ENCODE assay signal across 16 mouse cellular contexts in genomic region chr6:54120889-54121288, GRCm38 (mm10).
DNase-seq lines count a peak whose midpoint lies in the region; ATAC-seq lines count a peak whose summit lies in the region.
"Had no signal": no experiment of that assay in that cellular context is flagged by ENCODE, and none has a peak within 500 bp of the region (broad histone marks: within the 10 kb centered on the region; RNA-seq: fewer than 3 reads in every experiment).

No protein-coding gene starts in this region.

- no peak overlapping the region for H3K4me2 ChIP-seq in intestine, embryonic 16.5 days (ENCODE audit: low read depth, low read length)
- H3K4me2 ChIP-seq in intestine, embryonic 15.5 days (replicated peaks) = no peak overlapping the region
- H3K4me2 ChIP-seq: embryonic facial prominence, embryonic 13.5 days; forebrain, embryonic 12.5 days had no signal

- no peak overlapping the region for H3K9ac ChIP-seq in intestine, embryonic 16.5 days (ENCODE audit: low read depth, low read length)
- H3K9ac ChIP-seq in intestine, embryonic 15.5 days = no peak overlapping the region
- H3K9ac ChIP-seq: embryonic facial prominence, embryonic 13.5 days; forebrain, embryonic 12.5 days; heart, embryonic 13.5 days had no signal

- no peaks in the 10 kb centered on the region for H3K27me3 ChIP-seq in intestine, embryonic 16.5 days (replicated peaks; ENCODE audit: control insufficient read depth, insufficient read depth, low read length)
- no peaks in the 10 kb centered on the region for H3K27me3 ChIP-seq in intestine, embryonic 15.5 days (replicated peaks)
- H3K27me3 ChIP-seq: embryonic facial prominence, embryonic 13.5 days; forebrain, embryonic 12.5 days had no signal

- no peak overlapping the region for H3K4me3 ChIP-seq in intestine, embryonic 16.5 days (ENCODE audit: low read length)
- no peak overlapping the region for H3K4me3 ChIP-seq in intestine, embryonic 15.5 days (replicated peaks)
- H3K4me3 ChIP-seq: embryonic facial prominence, embryonic 13.5 days; forebrain, embryonic 12.5 days; gastrocnemius, adult 2 months; heart, embryonic 13.5 days had no signal

- no peaks in the 10 kb centered on the region for H3K36me3 ChIP-seq in intestine, embryonic 16.5 days (ENCODE audit: control insufficient read depth, insufficient read depth, low read length)
- H3K36me3 ChIP-seq in intestine, embryonic 15.5 days = no peaks in the 10 kb centered on the region
- H3K36me3 ChIP-seq: embryonic facial prominence, embryonic 13.5 days; forebrain, embryonic 12.5 days; G1E; heart, embryonic 13.5 days had no signal

- H3K27ac ChIP-seq in intestine, embryonic 16.5 days (ENCODE audit: low read length) = peak overlapping the region; percentile 11; the same call in 1 of the 2 replicates
- no peak overlapping the region for H3K27ac ChIP-seq in intestine, embryonic 15.5 days
- H3K27ac ChIP-seq: embryonic facial prominence, embryonic 13.5 days; heart, embryonic 13.5 days had no signal

- H3K9me3 ChIP-seq in intestine, embryonic 16.5 days (ENCODE audit: control insufficient read depth, low read length) = no peaks in the 10 kb centered on the region
- H3K9me3 ChIP-seq in intestine, embryonic 15.5 days = no peaks in the 10 kb centered on the region
- H3K9me3 ChIP-seq: embryonic facial prominence, embryonic 13.5 days; forebrain, embryonic 12.5 days; heart, embryonic 13.5 days had no signal

- 87% methylated on average over 5 of the region's 5 CpGs for WGBS in intestine, embryonic 16.5 days
- 89% methylated on average over 5 of the region's 5 CpGs for WGBS in intestine, embryonic 15.5 days

- peak; percentile 9 for DNase-seq in adrenal gland, postnatal 10 days
- no peak for DNase-seq in adrenal gland, adult (ENCODE audit: inconsistent age in 2 of 2, low spot score in 1 of 2)
- DNase-seq in cerebellum, adult 8-10 months = peak; percentile 44
- no peak for DNase-seq in cerebellum, adult 18-20 months
- DNase-seq in heart, adult 18-20 months = no peak
- DNase-seq: gastrocnemius, adult 2 months; gastrocnemius, postnatal 25 days; heart, postnatal 36 days; kidney, adult 11 months; kidney, adult 9 months had no signal

- ATAC-seq in intestine, embryonic 16.5 days = no peak
- ATAC-seq in intestine, embryonic 15.5 days = no peak

- H3K4me1 ChIP-seq in intestine, embryonic 16.5 days (ENCODE audit: control insufficient read depth, insufficient read depth, low read length) = peaks cover 21% of the 10 kb centered on the region
- H3K4me1 ChIP-seq in intestine, embryonic 15.5 days (replicated peaks) = peaks cover 15% of the 10 kb centered on the region

Comparison
In these comparisons a context has a peak if more than half of its experiments do, and no peak if none do; other contexts are left out.
1. DNase-seq: peak in adrenal gland, postnatal 10 days (single experiment) and cerebellum, adult 8-10 months (single experiment); none in adrenal gland, adult (0 of 2), cerebellum, adult 18-20 months (0 of 2) and heart, adult 18-20 months (0 of 2).